Mouse (Mus musculus): ENCODE data around the gene Usp54. TPM values are rescaled to one million over a fixed set of nuclear protein-coding genes. Genes with fewer than 3 reads are reported as not detected.

Gene Usp54
- polyA plus RNA-seq, 1 experiment from 2014 or later = 8.6 TPM

- no peaks in the 10 kb centered on the region for H3K9me3 ChIP-seq (replicated peaks; ENCODE audit: control insufficient read depth, low read length)
- H3K36me3 ChIP-seq (ENCODE audit: control insufficient read depth, insufficient read depth, low read length) = no peaks in the 10 kb centered on the region
- ATAC-seq (no peak), DNase-seq (ENCODE audit: low spot score) (no peak)
- 80% methylated on average over 2 of the region's 2 CpGs for WGBS
- no peak overlapping the region for H3K9ac ChIP-seq (ENCODE audit: low read length)
- no peaks in the 10 kb centered on the region for H3K4me1 ChIP-seq (ENCODE audit: control insufficient read depth, insufficient read depth, low read length)
- no peak overlapping the region for H3K27ac ChIP-seq (ENCODE audit: low read depth, low read length)
- H3K4me3 ChIP-seq (ENCODE audit: low read depth, low read length) = no peak overlapping the region
- no peaks in the 10 kb centered on the region for H3K27me3 ChIP-seq (replicated peaks; ENCODE audit: control insufficient read depth, insufficient read depth, low read length)
- no peak overlapping the region for H3K4me2 ChIP-seq (ENCODE audit: low read length)
These were observed 14.4 kb downstream of the Usp54 start for GRCm38 (mm10) chr14:20626447-20626846.

GRCm38 (mm10) chr14:20622907-20623306, 18.0 kb downstream of the Usp54 start:
- no peak overlapping the region for H3K4me3 ChIP-seq (ENCODE audit: low read depth, low read length)
- DNase-seq (ENCODE audit: low spot score) (no peak), ATAC-seq (no peak)
- H3K9ac ChIP-seq (ENCODE audit: low read length) = no peak overlapping the region
- H3K36me3 ChIP-seq (ENCODE audit: control insufficient read depth, insufficient read depth, low read length) = no peaks in the 10 kb centered on the region
- 0 out of 2 replicates have a peak, but pooled peaks cover 5% of the 10 kb centered on the region for H3K4me1 ChIP-seq (ENCODE audit: control insufficient read depth, insufficient read depth, low read length)
- WGBS = 89% methylated on average over 3 of the region's 3 CpGs
- H3K4me2 ChIP-seq (ENCODE audit: low read length) = no peak overlapping the region
- no peaks in the 10 kb centered on the region for H3K9me3 ChIP-seq (replicated peaks; ENCODE audit: control insufficient read depth, low read length)
- H3K27ac ChIP-seq (ENCODE audit: low read depth, low read length) = no peak overlapping the region
- H3K27me3 ChIP-seq (replicated peaks; ENCODE audit: control insufficient read depth, insufficient read depth, low read length) = no peaks in the 10 kb centered on the region

GRCm38 (mm10) chr14:20622412-20622811, 18.5 kb downstream of the Usp54 start:
- no peak overlapping the region for H3K27ac ChIP-seq (ENCODE audit: low read depth, low read length)
- DNase-seq (ENCODE audit: low spot score) = no peak
- no peak overlapping the region for H3K9ac ChIP-seq (ENCODE audit: low read length)
- H3K9me3 ChIP-seq (replicated peaks; ENCODE audit: control insufficient read depth, low read length) = no peaks in the 10 kb centered on the region
- no peaks in the 10 kb centered on the region for H3K27me3 ChIP-seq (replicated peaks; ENCODE audit: control insufficient read depth, insufficient read depth, low read length)
- H3K36me3 ChIP-seq (ENCODE audit: control insufficient read depth, insufficient read depth, low read length) = no peaks in the 10 kb centered on the region
- H3K4me2 ChIP-seq (ENCODE audit: low read length) = no peak overlapping the region
- 0 out of 2 replicates have a peak, but pooled peaks cover 5% of the 10 kb centered on the region for H3K4me1 ChIP-seq (ENCODE audit: control insufficient read depth, insufficient read depth, low read length)
- WGBS = 98% methylated on average over 2 of the region's 2 CpGs
- no peak for ATAC-seq
- H3K4me3 ChIP-seq (ENCODE audit: low read depth, low read length) = no peak overlapping the region

- peak; percentile 13 for DNase-seq (ENCODE audit: low spot score)
- Histone ChIP-seq H3K36me3 (ENCODE audit: control insufficient read depth, insufficient read depth, low read length) (no peaks in the 10 kb centered on the region), H3K4me1 (ENCODE audit: control insufficient read depth, insufficient read depth, low read length) (0 out of 2 replicates have a peak, but pooled peaks cover 5% of the 10 kb centered on the region), H3K4me2 (ENCODE audit: low read length) (no peak overlapping the region), H3K27me3 (replicated peaks; ENCODE audit: control insufficient read depth, insufficient read depth, low read length) (no peaks in the 10 kb centered on the region), H3K9ac (ENCODE audit: low read length) (no peak overlapping the region), H3K9me3 (replicated peaks; ENCODE audit: control insufficient read depth, low read length) (no peaks in the 10 kb centered on the region), H3K4me3 (ENCODE audit: low read depth, low read length) (no peak overlapping the region), H3K27ac (ENCODE audit: low read depth, low read length) (no peak overlapping the region)
- no peak for ATAC-seq
- 82% methylated on average over 2 of the region's 2 CpGs for WGBS
These were observed 19.0 kb downstream of the Usp54 start for GRCm38 (mm10) chr14:20621903-20622302.

- 0 out of 2 replicates have a peak, but pooled peaks cover 5% of the 10 kb centered on the region for H3K4me1 ChIP-seq (ENCODE audit: control insufficient read depth, insufficient read depth, low read length)
- no peak overlapping the region for H3K9ac ChIP-seq (ENCODE audit: low read length)
- no peak overlapping the region for H3K4me3 ChIP-seq (ENCODE audit: low read depth, low read length)
- no peaks in the 10 kb centered on the region for H3K36me3 ChIP-seq (ENCODE audit: control insufficient read depth, insufficient read depth, low read length)
- no peaks in the 10 kb centered on the region for H3K9me3 ChIP-seq (replicated peaks; ENCODE audit: control insufficient read depth, low read length)
- peak; percentile 76 for DNase-seq (ENCODE audit: low spot score)
- no peak for ATAC-seq
- no peaks in the 10 kb centered on the region for H3K27me3 ChIP-seq (replicated peaks; ENCODE audit: control insufficient read depth, insufficient read depth, low read length)
- no peak overlapping the region for H3K27ac ChIP-seq (ENCODE audit: low read depth, low read length)
- H3K4me2 ChIP-seq (ENCODE audit: low read length) = no peak overlapping the region
These were observed 21.7 kb downstream of the Usp54 start for GRCm38 (mm10) chr14:20619131-20619530.

GRCm38 (mm10) chr14:20618211-20618610, 22.7 kb downstream of the Usp54 start:
- H3K9ac ChIP-seq (ENCODE audit: low read length) = no peak overlapping the region
- no peak for ATAC-seq
- H3K4me3 ChIP-seq (ENCODE audit: low read depth, low read length) = no peak overlapping the region
- H3K27me3 ChIP-seq (replicated peaks; ENCODE audit: control insufficient read depth, insufficient read depth, low read length) = no peaks in the 10 kb centered on the region
- DNase-seq (ENCODE audit: low spot score) = no peak
- WGBS = 83% methylated on average over 5 of the region's 5 CpGs
- no peak overlapping the region for H3K27ac ChIP-seq (ENCODE audit: low read depth, low read length)
- H3K4me2 ChIP-seq (ENCODE audit: low read length) = no peak overlapping the region
- 0 out of 2 replicates have a peak, but pooled peaks cover 5% of the 10 kb centered on the region for H3K4me1 ChIP-seq (ENCODE audit: control insufficient read depth, insufficient read depth, low read length)
- H3K36me3 ChIP-seq (ENCODE audit: control insufficient read depth, insufficient read depth, low read length) = no peaks in the 10 kb centered on the region
- H3K9me3 ChIP-seq (replicated peaks; ENCODE audit: control insufficient read depth, low read length) = no peaks in the 10 kb centered on the region

- Histone ChIP-seq H3K9ac (ENCODE audit: low read length) (no peak overlapping the region), H3K9me3 (replicated peaks; ENCODE audit: control insufficient read depth, low read length) (no peaks in the 10 kb centered on the region), H3K27me3 (replicated peaks; ENCODE audit: control insufficient read depth, insufficient read depth, low read length) (no peaks in the 10 kb centered on the region), H3K4me1 (ENCODE audit: control insufficient read depth, insufficient read depth, low read length) (0 out of 2 replicates have a peak, but pooled peaks cover 5% of the 10 kb centered on the region), H3K27ac (ENCODE audit: low read depth, low read length) (no peak overlapping the region), H3K4me2 (ENCODE audit: low read length) (no peak overlapping the region), H3K36me3 (ENCODE audit: control insufficient read depth, insufficient read depth, low read length) (no peaks in the 10 kb centered on the region), H3K4me3 (ENCODE audit: low read depth, low read length) (no peak overlapping the region)
- ATAC-seq (no peak), DNase-seq (ENCODE audit: low spot score) (peak; percentile 48)
- WGBS = 28% methylated on average over 2 of the region's 2 CpGs
These were observed 24.4 kb downstream of the Usp54 start for GRCm38 (mm10) chr14:20616421-20616820.

GRCm38 (mm10) chr14:20615075-20615474, 25.8 kb downstream of the Usp54 start:
- H3K9me3 ChIP-seq (replicated peaks; ENCODE audit: control insufficient read depth, low read length) = no peaks in the 10 kb centered on the region
- H3K27me3 ChIP-seq (replicated peaks; ENCODE audit: control insufficient read depth, insufficient read depth, low read length) = no peaks in the 10 kb centered on the region
- H3K4me2 ChIP-seq (ENCODE audit: low read length) = no peak overlapping the region
- no peak overlapping the region for H3K9ac ChIP-seq (ENCODE audit: low read length)
- 0 out of 2 replicates have a peak, but pooled peaks cover 5% of the 10 kb centered on the region for H3K4me1 ChIP-seq (ENCODE audit: control insufficient read depth, insufficient read depth, low read length)
- 99% methylated on average over 2 of the region's 2 CpGs for WGBS
- H3K36me3 ChIP-seq (ENCODE audit: control insufficient read depth, insufficient read depth, low read length) = no peaks in the 10 kb centered on the region
- H3K4me3 ChIP-seq (ENCODE audit: low read depth, low read length) = no peak overlapping the region
- no peak overlapping the region for H3K27ac ChIP-seq (ENCODE audit: low read depth, low read length)
- no peak for ATAC-seq
- no peak for DNase-seq (ENCODE audit: low spot score)

GRCm38 (mm10) chr14:20612820-20613219, 28.0 kb downstream of the Usp54 start:
- WGBS = 93% methylated on average over 1 of the region's 1 CpGs
- Histone ChIP-seq H3K4me2 (ENCODE audit: low read length) (no peak overlapping the region), H3K9ac (ENCODE audit: low read length) (no peak overlapping the region), H3K27me3 (replicated peaks; ENCODE audit: control insufficient read depth, insufficient read depth, low read length) (no peaks in the 10 kb centered on the region), H3K27ac (ENCODE audit: low read depth, low read length) (no peak overlapping the region), H3K9me3 (replicated peaks; ENCODE audit: control insufficient read depth, low read length) (no peaks in the 10 kb centered on the region), H3K36me3 (ENCODE audit: control insufficient read depth, insufficient read depth, low read length) (no peaks in the 10 kb centered on the region), H3K4me1 (ENCODE audit: control insufficient read depth, insufficient read depth, low read length) (no peaks in the 10 kb centered on the region), H3K4me3 (ENCODE audit: low read depth, low read length) (no peak overlapping the region)
- DNase-seq (ENCODE audit: low spot score) = no peak
- ATAC-seq = no peak

All from forebrain, embryonic 14.5 days (tissue).